Mouse (Mus musculus) left cerebral cortex, adult 9 months (tissue): ENCODE measurements around the gene Tbc1d19.

Experiments used
- DNase-seq, 2 experiments: peaks; one replicate each; pipeline ENCODE4 v3.0.0; 2022; ENCODE audit warnings: low spot score in 2 of 2

Tbc1d19 gene

DNA sequence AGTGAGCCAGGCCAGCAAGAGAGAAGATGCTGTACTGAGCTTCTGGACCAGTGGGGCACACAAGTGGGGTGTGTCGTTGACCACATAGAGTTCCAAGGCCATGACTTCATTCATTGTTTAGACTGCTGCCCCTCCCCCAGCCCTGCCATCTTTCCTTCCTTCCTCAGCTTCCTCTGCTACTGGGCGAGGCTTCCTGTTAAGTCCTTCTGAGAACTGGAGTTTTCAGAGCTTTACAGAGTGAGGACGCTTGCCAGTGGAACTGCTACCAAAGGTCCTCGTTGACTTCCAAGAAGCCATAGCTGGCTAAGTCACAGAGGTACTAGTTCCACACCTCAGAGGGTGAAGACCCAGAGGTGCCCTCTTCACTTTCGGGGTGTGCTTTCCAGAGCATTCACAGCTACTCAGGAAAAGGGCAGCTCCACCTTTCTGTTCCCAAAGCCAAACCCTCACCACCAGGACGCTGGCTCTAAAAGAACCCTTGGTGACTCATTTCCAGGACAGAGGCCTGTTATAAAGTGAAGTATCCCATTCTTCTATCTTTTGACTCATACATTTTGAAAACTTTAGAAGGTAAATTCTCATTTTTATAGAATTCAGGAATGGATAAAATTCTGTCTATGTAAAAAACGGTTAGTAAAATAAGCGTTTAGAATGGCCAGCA, 139.3 kb downstream of the Tbc1d19 start:
- no peak for DNase-seq

GRCm38 (mm10) chr5:53950189-53950588, 140.8 kb downstream of the Tbc1d19 start:
- DNase-seq = no peak

DNA sequence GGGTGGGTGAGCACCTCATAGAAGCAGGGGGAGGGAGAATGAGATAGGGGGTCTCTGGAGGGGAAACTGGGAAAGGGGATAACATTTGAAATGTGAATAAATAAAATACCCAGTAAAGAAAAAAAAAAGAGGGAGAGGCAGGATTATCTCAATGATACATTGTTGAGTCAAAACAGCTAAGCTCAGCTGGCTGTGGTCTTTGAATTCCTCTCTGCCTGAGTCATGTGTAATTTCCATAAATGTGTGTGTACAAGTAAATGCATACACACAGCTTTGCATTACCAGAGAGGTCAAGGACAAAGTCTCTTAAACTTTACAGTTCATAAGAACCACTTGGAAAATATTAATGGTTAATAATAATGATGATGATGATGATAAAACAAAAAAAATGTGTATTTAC, 143.8 kb downstream of the Tbc1d19 start:
- no peak for DNase-seq
